Mouse (Mus musculus) stomach, postnatal 0 days (tissue): ENCODE results near the gene Ryr1. TPM values are rescaled to one million over a fixed set of nuclear protein-coding genes. Genes with fewer than 3 reads are reported as not detected.

Experiments used
- ATAC-seq: fragments of 200-750 bp; cut with Nextera tagmentation; 2 replicates; pipeline ENCODE4 v1.8.0; 2017; ENCODE audit not compliant: low FRiP score, low TSS enrichment
- DNase-seq: peaks from one replicate; pipeline ENCODE4 v3.0.0-alpha.2; 2016; ENCODE audit warnings: low spot score
- H3K27ac ChIP-seq: fragments of 300-500 bp; sonication (generic); replicated peaks from 2 replicates; pipeline ENCODE4 v1.5.1; 2014; ENCODE audit warnings: mild to moderate bottlenecking, control low read depth
- H3K27me3 ChIP-seq: fragments of 300-500 bp; sonication (generic); 2 replicates; pipeline ENCODE4 v1.6.1; 2014; ENCODE audit warnings: low read length; ENCODE audit not compliant: control insufficient read depth, insufficient read depth
- H3K36me3 ChIP-seq: fragments of 300-500 bp; sonication (generic); 2 replicates; pipeline ENCODE4 v1.6.1; 2014; ENCODE audit warnings: low read length, mixed read lengths; ENCODE audit not compliant: control insufficient read depth, insufficient read depth
- H3K4me1 ChIP-seq: fragments of 300-500 bp; sonication (generic); replicated peaks from 2 replicates; pipeline ENCODE4 v1.6.1; 2014; ENCODE audit warnings: antibody characterized with exemption; ENCODE audit not compliant: control insufficient read depth, insufficient read depth
- H3K4me2 ChIP-seq: fragments of 300-500 bp; sonication (generic); replicated peaks from 2 replicates; pipeline ENCODE4 v1.6.1; 2014; ENCODE audit warnings: low read depth, mild to moderate bottlenecking, control low read depth, moderate library complexity
- H3K4me3 ChIP-seq: fragments of 300-500 bp; sonication (generic); 2 replicates; pipeline ENCODE4 v1.5.1; 2014; ENCODE audit warnings: low read depth, low read length, control low read depth
- H3K9ac ChIP-seq: fragments of 300-500 bp; sonication (generic); 2 replicates; pipeline ENCODE4 v1.6.1; 2014; ENCODE audit warnings: mild to moderate bottlenecking, low read length, control low read depth, mixed read lengths
- H3K9me3 ChIP-seq: fragments of 300-500 bp; sonication (generic); 2 replicates; pipeline ENCODE4 v1.6.1; 2016; ENCODE audit warnings: low read length; ENCODE audit not compliant: control insufficient read depth
- CTCF ChIP-seq: IDR thresholded peaks from 2 replicates; pipeline ENCODE4 v1.5.1; 2016; ENCODE audit warnings: antibody characterized with exemption, low read depth, mild to moderate bottlenecking, moderate library complexity
- EP300 ChIP-seq: optimal IDR thresholded peaks from 2 replicates; pipeline ENCODE3; 2016; ENCODE audit warnings: antibody characterized with exemption
- WGBS: fragments of 180-500 bp; shearing (Covaris S2); extraction: QIAGEN DNeasy Blood & Tissue Kit; methylation state at CpG from one replicate; pipeline ENCODE4 v1.1.7; 2014; 5-methylcytosine and 5-hydroxymethylcytosine counted together
- polyA plus RNA-seq: library from polyadenylated mRNA; unstranded; fragments of >200 nt; fragmentation: Nextera tagmentation; extraction: Ambion mirVana; gene quantifications from 2 replicates; pipeline ENCODE4 v1.2.1, GENCODE M21; 2015

Ryr1 gene
- polyA plus RNA-seq = 0.10 and 0.11 TPM in 2 replicates

DNA sequence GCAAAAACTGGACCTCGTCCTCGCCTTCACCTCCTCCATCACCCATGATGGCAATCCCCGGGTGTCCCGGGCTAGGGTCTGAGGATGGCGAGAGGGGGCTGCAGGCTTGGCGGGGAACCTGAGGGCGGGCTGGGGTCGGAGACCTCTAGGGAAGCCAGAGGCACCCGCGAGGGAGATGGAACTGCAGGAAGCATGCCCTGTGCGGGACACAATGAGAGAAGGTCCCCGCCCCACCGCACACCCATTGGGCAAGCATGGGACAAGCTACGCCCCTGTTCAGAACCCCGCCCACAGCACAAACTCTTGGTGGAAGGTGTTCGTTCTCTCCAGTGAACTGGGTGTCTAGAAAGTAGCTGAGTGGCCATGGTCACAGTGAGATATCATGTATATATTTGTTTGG is at the start of gene Ryr1:
Ryr1 (minus strand) TSS at position 210 of the 400 bp plus-strand sequence.
- TF ChIP-seq CTCF (no peak), EP300 (no peak)
- H3K27me3 ChIP-seq = no peaks in the 10 kb centered on the region
- ATAC-seq (peak; percentile 86), DNase-seq (peak; percentile 84)
- H3K9ac ChIP-seq = peak within 1 kb of the TSS; percentile 14; the same call in 1 of the 2 replicates
- no peak within 1 kb of the TSS for H3K27ac ChIP-seq
- H3K4me3 ChIP-seq = peak within 1 kb of the TSS; percentile 30; the same call in 1 of the 2 replicates
- H3K4me1 ChIP-seq = no peaks in the 10 kb centered on the region
- no peaks in the 10 kb centered on the region for H3K36me3 ChIP-seq
- no peaks in the 10 kb centered on the region for H3K9me3 ChIP-seq
- 2% methylated on average over 16 of the region's 16 CpGs for WGBS
- peak within 1 kb of the TSS; percentile 60 for H3K4me2 ChIP-seq

DNA sequence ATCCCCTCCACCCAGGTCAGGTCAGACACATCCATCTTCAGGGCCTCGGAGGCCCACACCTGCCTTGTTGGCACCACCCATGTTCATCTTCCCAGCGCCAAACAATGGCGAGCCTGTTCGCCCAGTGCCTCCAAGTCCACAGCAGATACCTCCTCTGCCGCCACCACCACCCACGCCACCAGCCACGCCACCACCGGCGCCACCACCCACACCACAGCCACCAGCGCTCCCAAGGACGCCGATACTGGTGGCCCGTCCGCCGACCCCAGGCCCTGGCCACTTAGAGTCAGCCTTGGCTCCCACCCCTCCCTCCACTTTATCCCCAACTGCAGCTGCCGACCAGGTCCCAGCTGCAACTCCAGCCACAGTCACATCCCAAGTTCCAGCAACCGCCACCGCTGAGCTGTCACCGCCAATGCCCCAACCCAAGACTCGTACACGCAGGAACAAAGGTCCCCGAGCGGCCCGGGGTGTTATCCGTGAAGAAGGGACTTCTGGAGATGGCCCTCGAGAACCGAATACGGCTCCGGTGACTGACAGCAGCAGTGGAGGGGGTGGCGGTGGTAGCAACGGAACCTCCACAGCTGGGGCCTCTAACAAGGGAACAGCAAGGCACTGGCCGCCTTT is 47.5 kb upstream of the Ryr1 start:
- no peak for TF ChIP-seq CTCF
- TF ChIP-seq EP300 = no peak
- H3K27me3 ChIP-seq = no peaks in the 10 kb centered on the region
- H3K36me3 ChIP-seq = peaks cover 22% of the 10 kb centered on the region
- no peaks in the 10 kb centered on the region for H3K9me3 ChIP-seq
- H3K27ac ChIP-seq = no peak overlapping the region
- H3K4me1 ChIP-seq = peaks cover 6% of the 10 kb centered on the region; the same call in 1 of the 2 replicates
- H3K4me2 ChIP-seq = no peak overlapping the region; the same call in 1 of the 2 replicates
- ATAC-seq (no peak), DNase-seq (no peak)
- no peak overlapping the region for H3K4me3 ChIP-seq
- no peak overlapping the region for H3K9ac ChIP-seq
- WGBS = 55% methylated on average over 30 of the region's 32 CpGs

DNA sequence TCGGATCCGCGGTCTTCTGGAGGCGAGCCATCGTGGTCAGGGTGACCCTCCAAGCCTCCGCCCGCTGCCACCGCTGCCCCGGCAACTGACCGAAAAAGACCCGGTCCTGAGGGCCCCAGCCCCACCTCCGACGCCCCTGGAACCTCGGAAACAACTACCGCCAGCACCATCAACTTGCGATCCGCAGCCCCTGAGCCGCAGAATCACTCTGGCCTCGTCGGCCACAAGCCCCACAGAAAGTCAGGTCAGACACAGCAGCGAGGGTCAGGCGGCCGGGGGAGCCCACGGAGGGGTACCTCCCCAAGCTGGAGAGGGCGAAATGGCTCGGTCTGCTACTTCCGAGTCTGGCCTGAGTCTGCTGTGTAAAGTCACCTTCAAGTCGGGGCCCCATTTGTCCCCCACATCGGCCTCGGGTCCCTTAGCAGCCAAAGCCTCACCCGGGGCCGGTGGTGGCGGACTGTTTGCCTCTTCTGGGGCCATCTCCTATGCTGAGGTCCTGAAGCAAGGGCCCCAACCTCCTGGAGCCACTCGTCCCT is 46.7 kb upstream of the Ryr1 start:
- H3K27me3 ChIP-seq = no peaks in the 10 kb centered on the region

DNA sequence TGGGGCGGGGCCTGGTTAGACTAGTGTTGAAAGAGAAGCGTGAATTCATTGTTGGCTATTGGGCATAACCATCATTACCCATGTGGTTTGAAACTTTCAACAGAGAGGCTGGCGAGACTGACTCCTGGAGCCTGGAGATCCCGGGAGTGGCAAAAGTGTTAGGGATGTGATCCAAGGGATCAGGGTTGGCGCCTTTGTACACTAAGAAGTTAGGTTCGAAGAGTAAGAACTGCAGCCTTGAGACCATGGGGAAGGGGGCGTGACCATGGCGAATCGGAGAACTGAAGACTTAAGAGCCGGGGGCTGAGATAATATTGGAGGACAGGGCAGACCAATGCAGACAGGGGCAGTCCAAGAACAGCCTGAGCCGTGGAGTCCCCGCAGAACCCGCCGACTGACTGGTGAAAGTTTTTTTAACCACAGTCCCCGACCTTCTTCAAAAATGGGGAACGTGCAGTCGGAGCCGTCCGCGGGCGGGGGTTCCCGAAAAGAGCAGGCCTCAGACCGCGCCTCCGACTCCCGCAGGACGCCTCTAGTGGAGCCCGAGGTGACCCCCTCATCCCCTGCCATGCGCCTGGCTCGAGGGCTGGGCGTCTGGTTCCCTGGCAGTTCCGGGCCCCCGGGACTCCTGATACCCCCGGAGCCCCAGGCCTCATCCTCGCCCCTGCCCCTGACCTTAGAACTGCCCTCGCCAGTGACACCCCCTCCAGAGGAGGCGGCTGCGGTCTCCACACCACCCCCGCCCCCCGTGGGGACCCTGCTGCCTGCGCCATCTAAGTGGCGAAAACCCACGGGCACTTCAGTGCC is 46.0 kb upstream of the Ryr1 start:
- WGBS = 1% methylated on average over 42 of the region's 43 CpGs
- ATAC-seq = no peak

More for the DNA sequence above, 46.7 kb upstream of the Ryr1 start:
- Histone ChIP-seq H3K36me3 (peaks cover 19% of the 10 kb centered on the region), H3K4me2 (peak overlapping the region; percentile 72), H3K9me3 (no peaks in the 10 kb centered on the region), H3K27ac (no peak overlapping the region), H3K4me1 (peaks cover 6% of the 10 kb centered on the region; the same call in 1 of the 2 replicates), H3K9ac (peak overlapping the region; percentile 55), H3K4me3 (peak overlapping the region; percentile 54)
- DNase-seq = peak; percentile 31
- TF ChIP-seq EP300 (no peak), CTCF (no peak)
- ATAC-seq = no peak
- whole genome bisulfite sequencing = 12% methylated on average over 34 of the region's 34 CpGs

DNA sequence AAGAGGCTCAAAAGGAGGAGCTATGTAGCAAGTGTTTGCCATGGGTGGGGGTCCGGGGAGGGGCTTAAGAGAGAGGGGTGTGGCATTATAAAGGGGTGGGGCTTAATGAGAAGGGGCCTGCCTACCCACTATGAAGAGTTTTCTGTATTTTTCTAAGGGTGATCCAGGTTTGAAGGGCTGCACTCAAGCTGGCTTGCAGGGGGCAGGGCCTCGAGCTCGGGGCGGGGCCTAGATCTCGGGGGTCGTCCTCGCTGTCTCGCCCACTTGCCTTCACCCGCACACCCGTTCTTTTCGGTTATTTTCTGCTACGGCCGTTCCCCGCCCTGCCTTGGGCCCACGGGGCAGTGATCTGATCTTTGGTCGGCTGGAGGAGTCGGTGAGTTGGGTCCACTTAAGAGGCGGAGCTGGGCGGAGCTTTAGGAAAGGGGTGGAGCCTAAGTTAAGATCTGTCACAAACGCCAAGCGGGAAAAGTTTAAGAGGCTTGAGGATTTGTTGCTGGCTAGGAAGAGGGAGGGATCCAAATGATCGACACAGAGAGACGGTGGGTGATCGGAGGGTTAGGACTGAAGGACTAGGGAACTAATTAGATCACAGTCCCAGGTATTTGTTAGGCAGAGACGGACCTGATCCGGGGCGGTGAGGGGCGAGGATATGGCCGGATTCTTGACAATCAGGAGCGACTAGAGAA is 45.2 kb upstream of the Ryr1 start, which contains the start of the genes Ggn and Spred3:
Ggn (plus strand) TSS at position 145 of the 689 bp plus-strand sequence.
Spred3 (minus strand) TSS at position 346 of the 689 bp plus-strand sequence.
- Histone ChIP-seq H3K4me3 (peak within 1 kb of the TSS; percentile 54), H3K36me3 (peaks cover 12% of the 10 kb centered on the region), H3K4me1 (peaks cover 6% of the 10 kb centered on the region; the same call in 1 of the 2 replicates), H3K9ac (peak within 1 kb of the TSS; percentile 55), H3K4me2 (peak within 1 kb of the TSS; percentile 72), H3K27me3 (no peaks in the 10 kb centered on the region), H3K9me3 (no peaks in the 10 kb centered on the region), H3K27ac (peak within 1 kb of the TSS; percentile 79)
- WGBS = under 1% methylated on average over 30 of the region's 30 CpGs
- TF ChIP-seq EP300 (no peak), CTCF (0 out of 2 replicates have a peak, but pooled peaks have one; percentile 10)
- peak; percentile 82 for DNase-seq
- ATAC-seq = peak; percentile 67

More for the DNA sequence above, 46.0 kb upstream of the Ryr1 start:
- H3K27me3 ChIP-seq = no peaks in the 10 kb centered on the region
- peak overlapping the region; percentile 72 for H3K4me2 ChIP-seq
- peak overlapping the region; percentile 54 for H3K4me3 ChIP-seq
- H3K36me3 ChIP-seq = peaks cover 19% of the 10 kb centered on the region
- peak; percentile 26 for DNase-seq
- H3K9me3 ChIP-seq = no peaks in the 10 kb centered on the region
- H3K4me1 ChIP-seq = peaks cover 6% of the 10 kb centered on the region; the same call in 1 of the 2 replicates
- H3K9ac ChIP-seq = peak overlapping the region; percentile 55
- H3K27ac ChIP-seq = no peak overlapping the region
- TF ChIP-seq EP300 (no peak), CTCF (no peak)
